Mouse (Mus musculus): ENCODE measurements around the gene Eno4. TPM values are rescaled to one million over a fixed set of nuclear protein-coding genes. Genes with fewer than 3 reads are reported as not detected.

The Eno4 gene
- total RNA-seq, 2 experiments from 2014 or later = 0.24 TPM; not detected in 1

GRCm38 (mm10) chr19:58974126-58974525 is 30.9 kb downstream of the Eno4 start:
- DNase-seq = peak; percentile 12

GRCm38 (mm10) chr19:58975216-58975863 is 32.1 kb downstream of the Eno4 start:
- no peak for DNase-seq

- DNase-seq = peak; percentile 34
Measured at GRCm38 (mm10) chr19:58978401-58979171, 35.4 kb downstream of the Eno4 start.

- peak; percentile 73 for DNase-seq
Measured at GRCm38 (mm10) chr19:58979436-58980055, 36.3 kb downstream of the Eno4 start.

- no peak for DNase-seq
Measured at GRCm38 (mm10) chr19:58980056-58980440, 36.8 kb downstream of the Eno4 start.

GRCm38 (mm10) chr19:58981571-58981970 is 38.3 kb downstream of the Eno4 start:
- no peak for DNase-seq

GRCm38 (mm10) chr19:59002827-59003226 is 59.6 kb downstream of the Eno4 start:
- no peak for DNase-seq

GRCm38 (mm10) chr19:59006577-59007340 is 63.5 kb downstream of the Eno4 start:
- no peak for DNase-seq

GRCm38 (mm10) chr19:59010802-59011201 is 67.6 kb downstream of the Eno4 start:
- DNase-seq = no peak

Small RNA genes within 50 kb of the gene (microRNA-seq; reads per million reads assigned to microRNA genes)
- 1.8 reads per million for gene Mir3086

Other genes starting within 250 kb of the Eno4 start
- gene Pnliprp1, start 214.5 kb upstream of the Eno4 start, total RNA-seq (2021) = 1 to 10 TPM; 4.0 to 7.5 TPM
- not detected for gene Pnliprp2, start 183.7 kb upstream of the Eno4 start, total RNA-seq (2021)
- not detected for gene 1700019N19Rik, start 149.0 kb upstream of the Eno4 start, total RNA-seq (2021)
- gene Hspa12a, start 229 bp downstream of the Eno4 start, total RNA-seq (2021) = 10 to 100 TPM; 37.5 to 46.5 TPM
- gene Shtn1, start 132.7 kb downstream of the Eno4 start, total RNA-seq (2021) = 10 to 100 TPM in 1 of 2 experiments, 1 to 10 TPM in 1; 10.0 to 11.6 TPM
- gene Vax1, start 226.6 kb downstream of the Eno4 start, total RNA-seq (2021) = not detected

Data from adrenal gland, postnatal 10 days (tissue).